Mouse (Mus musculus) MEL (cell line): ENCODE measurements around the gene Tex44.

ENCODE experiments used
- BHLHE40 ChIP-seq: IDR thresholded peaks from 2 replicates; pipeline ENCODE4 v1.6.1; 2012; ENCODE audit warnings: low read depth, mild to moderate bottlenecking, inconsistent platforms, low read length, improper control_type of control experiment, borderline replicate concordance
- CHD2 ChIP-seq: IDR thresholded peaks from 2 replicates; pipeline ENCODE4 v1.6.1; 2011; ENCODE audit warnings: low read length, improper control_type of control experiment
- CTCF ChIP-seq, 3 experiments: IDR thresholded peaks in 2 of 3; conservative IDR thresholded peaks in 1 of 3; 2 replicates each; pipeline ENCODE4 v1.5.1; 2011 to 2012; ENCODE audit warnings: low read length in 3 of 3, low read depth in 2 of 3, mild to moderate bottlenecking in 2 of 3, improper control_type of control experiment in 1 of 3, inconsistent platforms in 1 of 3, mixed read lengths in 1 of 3, moderate library complexity in 1 of 3; ENCODE audit not compliant: control insufficient read depth in 1 of 3, insufficient read depth in 1 of 3, poor library complexity in 1 of 3, severe bottlenecking in 1 of 3
- ELF1 ChIP-seq: IDR thresholded peaks from 2 replicates; pipeline ENCODE4 v1.6.1; 2014; ENCODE audit warnings: low read depth, mild to moderate bottlenecking, inconsistent platforms, low read length, improper control_type of control experiment, moderate library complexity
- EP300 ChIP-seq, 2 experiments: IDR thresholded peaks; 2 replicates each; pipeline ENCODE4 v1.6.1; 2011; ENCODE audit warnings: improper control_type of control experiment in 2 of 2, low read length in 2 of 2, low read depth in 1 of 2, mild to moderate bottlenecking in 1 of 2
- GATA1 ChIP-seq: IDR thresholded peaks from 2 replicates; pipeline ENCODE4 v1.6.1; 2011; ENCODE audit warnings: low read depth, low read length, improper control_type of control experiment
- MAX ChIP-seq: IDR thresholded peaks from 2 replicates; pipeline ENCODE4 v1.6.1; 2011; ENCODE audit warnings: low read length, improper control_type of control experiment
- MEF2A ChIP-seq: IDR thresholded peaks from 2 replicates; pipeline ENCODE4 v1.6.1; 2014; ENCODE audit warnings: low read depth, mild to moderate bottlenecking, inconsistent platforms, low read length, improper control_type of control experiment; ENCODE audit not compliant: poor library complexity, insufficient replicate concordance, severe bottlenecking; ENCODE audit errors: extremely low read depth
- NELFE ChIP-seq: IDR thresholded peaks from 2 replicates; pipeline ENCODE4 v1.6.1; 2011; ENCODE audit warnings: low read depth, low read length, improper control_type of control experiment
- POLR2A ChIP-seq, 2 experiments: IDR thresholded peaks; 2 replicates each; pipeline ENCODE4 v1.6.1; 2011 to 2012; ENCODE audit warnings: low read length in 2 of 2, mild to moderate bottlenecking in 2 of 2, control low read depth in 1 of 2, improper control_type of control experiment in 1 of 2, low read depth in 1 of 2, moderate library complexity in 1 of 2; ENCODE audit not compliant: control insufficient read depth in 1 of 2, insufficient read depth in 1 of 2, poor library complexity in 1 of 2
- POLR2AphosphoS5 ChIP-seq: IDR thresholded peaks from 2 replicates; pipeline ENCODE4 v1.6.1; 2012; ENCODE audit warnings: low read depth, borderline replicate concordance, mild to moderate bottlenecking, inconsistent platforms, low read length, moderate library complexity, mixed read lengths
- RAD21 ChIP-seq: IDR thresholded peaks from 2 replicates; pipeline ENCODE4 v1.6.1; 2011; ENCODE audit warnings: mild to moderate bottlenecking, low read depth, low read length, improper control_type of control experiment
- SIN3A ChIP-seq: IDR thresholded peaks from 2 replicates; pipeline ENCODE4 v1.6.1; 2012; ENCODE audit warnings: low read length, improper control_type of control experiment, inconsistent platforms
- ZC3H11A ChIP-seq: IDR thresholded peaks from 2 replicates; pipeline ENCODE4 v1.6.1; 2012; ENCODE audit warnings: low read depth, mild to moderate bottlenecking, inconsistent platforms, low read length, improper control_type of control experiment

DNA sequence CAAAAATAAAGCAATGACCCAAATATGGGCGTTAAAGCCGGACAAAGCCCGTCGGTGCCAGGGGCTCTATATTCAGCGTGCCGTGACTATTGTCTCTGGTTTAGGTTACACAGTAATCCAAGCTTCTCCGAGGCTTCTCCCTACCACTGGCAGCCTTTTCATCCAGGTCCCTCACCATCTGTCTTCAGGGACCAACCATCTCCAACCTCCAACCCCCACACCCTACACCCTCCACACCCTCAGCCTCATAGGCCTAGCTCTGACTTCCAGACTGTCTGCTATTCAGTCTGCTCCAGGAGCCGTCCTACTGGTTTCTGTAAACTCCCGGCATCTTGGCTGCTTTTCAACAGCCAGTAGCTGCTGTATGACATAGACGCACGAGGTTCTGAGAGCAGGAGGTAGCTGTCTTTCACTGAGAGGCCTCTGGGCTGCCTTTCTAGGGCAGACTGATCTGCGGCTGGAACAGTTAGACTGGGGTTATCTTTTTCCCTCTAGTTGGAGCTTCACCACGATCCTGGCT, 9.2 kb downstream of the Tex44 start:
- no peak for TF ChIP-seq CTCF (IDR thresholded peaks at IDR 0.05 in 2 of 3, conservative IDR thresholded peaks at IDR 0.05 in 1 of 3; ENCODE audit: control insufficient read depth in 1 of 3, insufficient read depth in 1 of 3, low read depth in 2 of 3, low read length in 3 of 3, poor library complexity in 1 of 3, severe bottlenecking in 1 of 3)
- no peak for TF ChIP-seq RAD21
- TF ChIP-seq POLR2A (IDR thresholded peaks at IDR 0.05; ENCODE audit: control insufficient read depth in 1 of 2, insufficient read depth in 1 of 2, low read depth in 1 of 2, low read length in 2 of 2, poor library complexity in 1 of 2), result no peak; a peak in 1 of 4 replicates
- TF ChIP-seq EP300 (IDR thresholded peaks at IDR 0.05; ENCODE audit: low read depth in 1 of 2, low read length in 2 of 2), result no peak
- no peak for TF ChIP-seq POLR2AphosphoS5
- TF ChIP-seq MEF2A, result no peak
- no peak for TF ChIP-seq NELFE
- no peak for TF ChIP-seq ELF1
- no peak for TF ChIP-seq BHLHE40
- TF ChIP-seq SIN3A, result peak; percentile 35
- no peak for TF ChIP-seq CHD2
- TF ChIP-seq GATA1, result no peak
- TF ChIP-seq MAX, result peak; percentile 36; the same call in 1 of the 2 replicates
- TF ChIP-seq ZC3H11A, result no peak
